Mouse (Mus musculus): ENCODE measurements at regions not wholly inside any gene's neighbourhood (a gene's known extent, or its start where the extent isn't known, plus 50 kb on each side); places are given as distances from the start of the nearest gene placed in this dataset.
"Not testable (repeated sequence)": the region's sequence is repeated elsewhere in the genome, so short reads cannot be mapped to it uniquely, and the experiment has no call there.

GRCm38 (mm10) chr2:57185151-57185550, 52.3 kb upstream of the Gpd2 start:
- no peak overlapping the region for H3K4me3 ChIP-seq (ENCODE audit: insufficient read depth in 1 of 2, low read depth in 1 of 2, low read length in 2 of 2, poor library complexity in 1 of 2, severe bottlenecking in 1 of 2)
- H3K9ac ChIP-seq (ENCODE audit: insufficient read depth, low read depth, low read length, poor library complexity, severe bottlenecking) = no peak overlapping the region
- no peaks in the 10 kb centered on the region for H3K9me3 ChIP-seq (ENCODE audit: control insufficient read depth, insufficient read depth, low read depth, low read length)
- H3K27ac ChIP-seq (ENCODE audit: insufficient read depth, low read depth, low read length, poor library complexity, severe bottlenecking) = no peak overlapping the region
- 0 out of 4 replicates have a peak, but pooled peaks cover 0 to 3% of the 10 kb centered on the region in 2 experiments for H3K4me1 ChIP-seq (ENCODE audit: control insufficient read depth in 2 of 2, insufficient read depth in 2 of 2, low read length in 2 of 2, poor library complexity in 1 of 2)
- DNase-seq (ENCODE audit: low read depth, low spot score) = no peak
- in situ Hi-C loops (cut with MboI; ENCODE audit: low sequenced_read_pairs in 2 of 2, unreplicated experiment in 2 of 2) = no loop called here
- H3K36me3 ChIP-seq (ENCODE audit: control insufficient read depth, insufficient read depth, low read length, poor library complexity, severe bottlenecking) = no peaks in the 10 kb centered on the region
- no peak for TF ChIP-seq MAFK (IDR thresholded peaks at IDR 0.05; ENCODE audit: insufficient read depth, low read depth, low read length)
- no peak for TF ChIP-seq ZNF384 (IDR thresholded peaks at IDR 0.05; ENCODE audit: low read depth, low read length)
- TF ChIP-seq CHD2 (IDR thresholded peaks at IDR 0.05; ENCODE audit: low read depth, low read length) = no peak
- no peak for TF ChIP-seq HCFC1 (IDR thresholded peaks at IDR 0.05; ENCODE audit: borderline replicate concordance, insufficient read depth, low read length)
- TF ChIP-seq ZC3H11A (IDR thresholded peaks at IDR 0.05; ENCODE audit: borderline replicate concordance, low read depth, low read length) = no peak

- H3K9ac ChIP-seq (ENCODE audit: insufficient read depth, low read depth, low read length, poor library complexity, severe bottlenecking); H3K4me3 ChIP-seq (ENCODE audit: insufficient read depth in 1 of 2, low read depth in 1 of 2, low read length in 2 of 2, poor library complexity in 1 of 2, severe bottlenecking in 1 of 2); H3K9me3 ChIP-seq (ENCODE audit: control insufficient read depth, insufficient read depth, low read depth, low read length); H3K36me3 ChIP-seq (ENCODE audit: control insufficient read depth, insufficient read depth, low read length, poor library complexity, severe bottlenecking); in situ Hi-C loops (cut with MboI; ENCODE audit: low sequenced_read_pairs in 2 of 2, unreplicated experiment in 2 of 2); H3K27ac ChIP-seq (ENCODE audit: insufficient read depth, low read depth, low read length, poor library complexity, severe bottlenecking); DNase-seq (ENCODE audit: low read depth, low spot score); H3K4me1 ChIP-seq (ENCODE audit: control insufficient read depth in 2 of 2, insufficient read depth in 2 of 2, low read length in 2 of 2, poor library complexity in 1 of 2): not testable (repeated sequence)
Observed at GRCm38 (mm10) chr2:57183108-57183507, 54.3 kb upstream of the Gpd2 start.

- no peak for TF ChIP-seq ZC3H11A (IDR thresholded peaks at IDR 0.05; ENCODE audit: borderline replicate concordance, low read depth, low read length)
- TF ChIP-seq MAFK (IDR thresholded peaks at IDR 0.05; ENCODE audit: insufficient read depth, low read depth, low read length) = peak; percentile 35
- in situ Hi-C loops (cut with MboI; ENCODE audit: low sequenced_read_pairs in 2 of 2, unreplicated experiment in 2 of 2) = no loop called here
Observed at GRCm38 (mm10) chr2:57181692-57182541, 55.5 kb upstream of the Gpd2 start.

GRCm38 (mm10) chr2:57181350-57181691, 56.1 kb upstream of the Gpd2 start:
- 0 out of 4 replicates have a peak, but pooled peaks cover 0 to 3% of the 10 kb centered on the region in 2 experiments for H3K4me1 ChIP-seq (ENCODE audit: control insufficient read depth in 2 of 2, insufficient read depth in 2 of 2, low read length in 2 of 2, poor library complexity in 1 of 2)
- H3K9me3 ChIP-seq (ENCODE audit: control insufficient read depth, insufficient read depth, low read depth, low read length) = no peaks in the 10 kb centered on the region
- DNase-seq (ENCODE audit: low read depth, low spot score) = no peak
- peak overlapping the region; percentile 62; the same call in 1 of the 2 replicates for H3K9ac ChIP-seq (ENCODE audit: insufficient read depth, low read depth, low read length, poor library complexity, severe bottlenecking)
- peak overlapping the region; percentile 50 to 90; a peak in 3 of 4 replicates for H3K4me3 ChIP-seq (ENCODE audit: insufficient read depth in 1 of 2, low read depth in 1 of 2, low read length in 2 of 2, poor library complexity in 1 of 2, severe bottlenecking in 1 of 2)
- H3K27ac ChIP-seq (ENCODE audit: insufficient read depth, low read depth, low read length, poor library complexity, severe bottlenecking) = no peak overlapping the region
- no peak for TF ChIP-seq ZNF384 (IDR thresholded peaks at IDR 0.05; ENCODE audit: low read depth, low read length)
- TF ChIP-seq CHD2 (IDR thresholded peaks at IDR 0.05; ENCODE audit: low read depth, low read length) = no peak
- TF ChIP-seq HCFC1 (IDR thresholded peaks at IDR 0.05; ENCODE audit: borderline replicate concordance, insufficient read depth, low read length) = no peak
- TF ChIP-seq MAFK (IDR thresholded peaks at IDR 0.05; ENCODE audit: insufficient read depth, low read depth, low read length) = no peak
- no peak for TF ChIP-seq ZC3H11A (IDR thresholded peaks at IDR 0.05; ENCODE audit: borderline replicate concordance, low read depth, low read length)
- in situ Hi-C loops (cut with MboI; ENCODE audit: low sequenced_read_pairs in 2 of 2, unreplicated experiment in 2 of 2) = no loop called here
- H3K36me3 ChIP-seq (ENCODE audit: control insufficient read depth, insufficient read depth, low read length, poor library complexity, severe bottlenecking) = no peaks in the 10 kb centered on the region

More at GRCm38 (mm10) chr2:57181692-57182541, 55.5 kb upstream of the Gpd2 start:
- Histone ChIP-seq H3K9ac (ENCODE audit: insufficient read depth, low read depth, low read length, poor library complexity, severe bottlenecking) (peak overlapping the region; percentile 93), H3K9me3 (ENCODE audit: control insufficient read depth, insufficient read depth, low read depth, low read length) (no peaks in the 10 kb centered on the region), H3K36me3 (ENCODE audit: control insufficient read depth, insufficient read depth, low read length, poor library complexity, severe bottlenecking) (no peaks in the 10 kb centered on the region), H3K4me3 (ENCODE audit: insufficient read depth in 1 of 2, low read depth in 1 of 2, low read length in 2 of 2, poor library complexity in 1 of 2, severe bottlenecking in 1 of 2) (peak overlapping the region; percentile 90 to 97), H3K27ac (ENCODE audit: insufficient read depth, low read depth, low read length, poor library complexity, severe bottlenecking) (0 out of 2 replicates have a peak overlapping the region, but pooled peaks have one; percentile 77), H3K4me1 (ENCODE audit: control insufficient read depth in 2 of 2, insufficient read depth in 2 of 2, low read length in 2 of 2, poor library complexity in 1 of 2) (0 out of 4 replicates have a peak, but pooled peaks cover 0 to 3% of the 10 kb centered on the region in 2 experiments)
- DNase-seq (ENCODE audit: low read depth, low spot score) = peak; percentile 73

- Histone ChIP-seq H3K4me3 (ENCODE audit: insufficient read depth in 1 of 2, low read depth in 1 of 2, low read length in 2 of 2, poor library complexity in 1 of 2, severe bottlenecking in 1 of 2) (no peak overlapping the region), H3K4me1 (ENCODE audit: control insufficient read depth in 2 of 2, insufficient read depth in 2 of 2, low read length in 2 of 2, poor library complexity in 1 of 2) (0 out of 4 replicates have a peak, but pooled peaks cover 0 to 3% of the 10 kb centered on the region in 2 experiments), H3K9ac (ENCODE audit: insufficient read depth, low read depth, low read length, poor library complexity, severe bottlenecking) (no peak overlapping the region), H3K9me3 (ENCODE audit: control insufficient read depth, insufficient read depth, low read depth, low read length) (no peaks in the 10 kb centered on the region), H3K27ac (ENCODE audit: insufficient read depth, low read depth, low read length, poor library complexity, severe bottlenecking) (no peak overlapping the region), H3K36me3 (ENCODE audit: control insufficient read depth, insufficient read depth, low read length, poor library complexity, severe bottlenecking) (no peaks in the 10 kb centered on the region)
- no peak for DNase-seq (ENCODE audit: low read depth, low spot score)
- TF ChIP-seq HCFC1 (IDR thresholded peaks at IDR 0.05; ENCODE audit: borderline replicate concordance, insufficient read depth, low read length) (no peak), MAFK (IDR thresholded peaks at IDR 0.05; ENCODE audit: insufficient read depth, low read depth, low read length) (no peak), CHD2 (IDR thresholded peaks at IDR 0.05; ENCODE audit: low read depth, low read length) (no peak), ZNF384 (IDR thresholded peaks at IDR 0.05; ENCODE audit: low read depth, low read length) (no peak), ZC3H11A (IDR thresholded peaks at IDR 0.05; ENCODE audit: borderline replicate concordance, low read depth, low read length) (no peak)
- in situ Hi-C loops (cut with MboI; ENCODE audit: low sequenced_read_pairs in 2 of 2, unreplicated experiment in 2 of 2) = no loop called here
Observed at GRCm38 (mm10) chr2:57178056-57178455, 54.3 kb upstream of the Nr4a2 start.

Measured in ES-E14 (cell line).